Comparison of ENCODE assay signal across 10 mouse cellular contexts in the genomic region with DNA sequence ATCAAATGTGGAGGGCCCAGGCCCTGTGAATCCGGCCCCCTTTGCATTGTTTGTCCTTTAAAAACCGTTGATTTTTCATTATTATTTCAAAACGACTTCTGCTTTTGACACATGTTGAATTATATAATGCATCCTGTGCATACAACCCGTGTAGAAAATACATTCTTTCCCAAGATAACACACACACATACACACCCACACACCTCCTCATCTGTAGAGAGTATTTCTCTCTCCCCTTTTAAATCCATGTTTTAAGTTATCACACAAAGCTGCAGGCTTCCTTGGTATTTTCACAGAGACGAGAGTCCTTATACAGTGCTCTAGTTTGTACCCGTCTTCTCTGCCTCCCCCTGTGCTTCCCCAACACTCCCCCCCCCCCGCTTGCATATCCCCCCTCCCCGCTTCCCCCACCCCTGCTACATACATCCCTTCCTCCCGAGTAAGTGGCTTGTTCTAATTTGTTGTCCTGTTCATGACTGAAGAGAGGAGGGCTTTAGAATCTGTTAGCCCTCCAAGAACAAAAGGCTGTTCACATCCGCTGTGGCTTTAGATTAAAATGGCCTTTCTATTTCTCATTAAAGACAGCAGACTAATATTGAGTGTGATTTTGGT.
DNase-seq lines count a peak whose midpoint lies in the region; ATAC-seq and TF ChIP-seq lines count a peak whose summit lies in the region.
"Had no signal": no experiment of that assay in that cellular context is flagged by ENCODE, and none has a peak within 500 bp of the region (broad histone marks: within the 10 kb centered on the region; RNA-seq: fewer than 3 reads in every experiment).

No protein-coding gene starts in this region.

- H3K9ac ChIP-seq in kidney, embryonic 15.5 days: 0 out of 2 replicates have a peak overlapping the region, but pooled peaks have one; percentile 33
- H3K9ac ChIP-seq in embryonic facial prominence, embryonic 15.5 days: no peak overlapping the region
- H3K9ac ChIP-seq in hindbrain, embryonic 13.5 days: peak overlapping the region; percentile 59
- H3K9ac ChIP-seq in midbrain, embryonic 14.5 days (replicated peaks; ENCODE audit: low read length): peak overlapping the region; percentile 51; the same call in 1 of the 2 replicates

- no peak for TF ChIP-seq CTCF in cerebellum, adult 2 months (IDR thresholded peaks at IDR 0.05; ENCODE audit: borderline replicate concordance, insufficient read depth, low read depth, low read length)

- no peaks in the 10 kb centered on the region for H3K27me3 ChIP-seq in kidney, embryonic 15.5 days
- no peaks in the 10 kb centered on the region for H3K27me3 ChIP-seq in embryonic facial prominence, embryonic 15.5 days
- no peaks in the 10 kb centered on the region for H3K27me3 ChIP-seq in hindbrain, embryonic 13.5 days
- H3K27me3 ChIP-seq in midbrain, embryonic 14.5 days (ENCODE audit: control insufficient read depth, insufficient read depth, low read length): no peaks in the 10 kb centered on the region
- no peaks in the 10 kb centered on the region for H3K27me3 ChIP-seq in cerebellum, adult 2 months (ENCODE audit: control insufficient read depth, insufficient read depth, low read length)

- peak overlapping the region; percentile 44 for H3K4me2 ChIP-seq in kidney, embryonic 15.5 days
- H3K4me2 ChIP-seq in embryonic facial prominence, embryonic 15.5 days (replicated peaks): no peak overlapping the region; the same call in 1 of the 2 replicates
- peak overlapping the region; percentile 30 for H3K4me2 ChIP-seq in hindbrain, embryonic 13.5 days
- H3K4me2 ChIP-seq in midbrain, embryonic 14.5 days (ENCODE audit: low read length): peak overlapping the region; percentile 41

- no peak overlapping the region for H3K4me3 ChIP-seq in kidney, embryonic 15.5 days (replicated peaks)
- no peak overlapping the region for H3K4me3 ChIP-seq in embryonic facial prominence, embryonic 15.5 days (replicated peaks)
- no peak overlapping the region for H3K4me3 ChIP-seq in hindbrain, embryonic 13.5 days
- H3K4me3 ChIP-seq in midbrain, embryonic 14.5 days (replicated peaks; ENCODE audit: low read depth, low read length): no peak overlapping the region
- no peak overlapping the region for H3K4me3 ChIP-seq in cerebellum, adult 2 months (replicated peaks; ENCODE audit: insufficient read depth, low read depth, low read length)

- H3K4me1 ChIP-seq in kidney, embryonic 15.5 days: peaks cover 26% of the 10 kb centered on the region
- peaks cover 22% of the 10 kb centered on the region for H3K4me1 ChIP-seq in embryonic facial prominence, embryonic 15.5 days
- H3K4me1 ChIP-seq in hindbrain, embryonic 13.5 days (replicated peaks): peaks cover 32% of the 10 kb centered on the region
- peaks cover 18% of the 10 kb centered on the region for H3K4me1 ChIP-seq in midbrain, embryonic 14.5 days (ENCODE audit: control insufficient read depth, insufficient read depth, low read length)
- H3K4me1 ChIP-seq in cerebellum, adult 2 months (ENCODE audit: control insufficient read depth, insufficient read depth, low read length): no peaks in the 10 kb centered on the region; the same call in 1 of the 2 replicates

- 0 out of 2 replicates have a peak, but pooled peaks have one; percentile 35 for ATAC-seq in kidney, embryonic 15.5 days (replicated peaks; ENCODE audit: low FRiP score)
- ATAC-seq in embryonic facial prominence, embryonic 15.5 days (ENCODE audit: insufficient number of reproducible peaks, low FRiP score, low TSS enrichment, low read depth): no peak
- ATAC-seq in hindbrain, embryonic 13.5 days (ENCODE audit: low FRiP score): peak; percentile 73
- ATAC-seq in midbrain, embryonic 14.5 days (ENCODE audit: low FRiP score, low TSS enrichment): no peak

- WGBS in kidney, embryonic 15.5 days: 33% methylated on average over 10 of the region's 10 CpGs
- WGBS in embryonic facial prominence, embryonic 15.5 days: 32% methylated on average over 10 of the region's 10 CpGs
- 19% methylated on average over 10 of the region's 10 CpGs for WGBS in hindbrain, embryonic 13.5 days
- 40% methylated on average over 10 of the region's 10 CpGs for WGBS in midbrain, embryonic 14.5 days
- 49% methylated on average over 10 of the region's 10 CpGs for whole genome bisulfite sequencing in cerebellum, adult 2 months

- H3K27ac ChIP-seq in kidney, embryonic 15.5 days: peak overlapping the region; percentile 92
- H3K27ac ChIP-seq in embryonic facial prominence, embryonic 15.5 days (replicated peaks): peak overlapping the region; percentile 58; the same call in 1 of the 2 replicates
- H3K27ac ChIP-seq in hindbrain, embryonic 13.5 days: peak overlapping the region; percentile 95
- H3K27ac ChIP-seq in midbrain, embryonic 14.5 days (replicated peaks; ENCODE audit: low read depth, low read length): peak overlapping the region; percentile 80
- no peak overlapping the region for H3K27ac ChIP-seq in cerebellum, adult 2 months (ENCODE audit: insufficient read depth, low read length)

- H3K9me3 ChIP-seq in kidney, embryonic 15.5 days (replicated peaks): no peaks in the 10 kb centered on the region
- H3K9me3 ChIP-seq in embryonic facial prominence, embryonic 15.5 days (replicated peaks): no peaks in the 10 kb centered on the region
- H3K9me3 ChIP-seq in hindbrain, embryonic 13.5 days: no peaks in the 10 kb centered on the region
- no peaks in the 10 kb centered on the region for H3K9me3 ChIP-seq in midbrain, embryonic 14.5 days (ENCODE audit: control insufficient read depth, low read length)

- TF ChIP-seq POLR2A in cerebellum, adult 2 months (IDR thresholded peaks at IDR 0.05; ENCODE audit: borderline replicate concordance, insufficient read depth, low read length): no peak

- no peaks in the 10 kb centered on the region for H3K36me3 ChIP-seq in kidney, embryonic 15.5 days
- H3K36me3 ChIP-seq in embryonic facial prominence, embryonic 15.5 days: no peaks in the 10 kb centered on the region
- H3K36me3 ChIP-seq in hindbrain, embryonic 13.5 days: no peaks in the 10 kb centered on the region
- no peaks in the 10 kb centered on the region for H3K36me3 ChIP-seq in midbrain, embryonic 14.5 days (ENCODE audit: control insufficient read depth, insufficient read depth, low read length)

- no peak for DNase-seq in kidney, postnatal 14 days
- DNase-seq in midbrain, embryonic 14.5 days: no peak
- DNase-seq in layer of hippocampus, postnatal 36 days: no peak
- DNase-seq in cerebellum, adult 2 months: no peak
- no peak for DNase-seq in adipocyte (ENCODE audit: low spot score)
- DNase-seq: adrenal gland, adult 2 months; thymus, adult 18-20 months had no signal

Comparison
In these comparisons a context has a peak if more than half of its experiments do, and no peak if none do; other contexts are left out.
1. ATAC-seq: peak in kidney, embryonic 15.5 days (single experiment) and hindbrain, embryonic 13.5 days (single experiment); none in embryonic facial prominence, embryonic 15.5 days (single experiment) and midbrain, embryonic 14.5 days (single experiment).